Comparison of ENCODE assay signal across 8 mouse cellular contexts in genomic region chr10:122008731-122009391, GRCm38 (mm10). TPM values are rescaled to one million over a fixed set of nuclear protein-coding genes. Genes with fewer than 3 reads are reported as not detected.
DNase-seq lines count a peak whose midpoint lies in the region; ATAC-seq and TF ChIP-seq lines count a peak whose summit lies in the region.

No protein-coding gene starts in this region.

- H3K36me3 ChIP-seq in heart, adult 2 months (ENCODE audit: control insufficient read depth, insufficient read depth, low read length), result no peaks in the 10 kb centered on the region
- no peaks in the 10 kb centered on the region for H3K36me3 ChIP-seq in intestine, embryonic 15.5 days
- H3K36me3 ChIP-seq in lung, embryonic 16.5 days (ENCODE audit: control insufficient read depth, insufficient read depth, low read length), result no peaks in the 10 kb centered on the region

- no peaks in the 10 kb centered on the region for H3K27me3 ChIP-seq in heart, adult 2 months (ENCODE audit: control insufficient read depth, insufficient read depth, low read length)
- H3K27me3 ChIP-seq in intestine, embryonic 15.5 days (replicated peaks), result no peaks in the 10 kb centered on the region
- no peaks in the 10 kb centered on the region for H3K27me3 ChIP-seq in lung, embryonic 16.5 days (ENCODE audit: control insufficient read depth, insufficient read depth, low read depth, low read length)

- H3K79me2 ChIP-seq in heart, adult 2 months (replicated peaks; ENCODE audit: control insufficient read depth, insufficient read depth, low read length), result no peaks in the 10 kb centered on the region

- 25% methylated on average over 12 of the region's 12 CpGs for WGBS in heart, adult 2 months
- WGBS in intestine, embryonic 15.5 days, result 33% methylated on average over 12 of the region's 12 CpGs
- WGBS in lung, embryonic 16.5 days, result 14% methylated on average over 12 of the region's 12 CpGs

- peak overlapping the region; percentile 51 for H3K27ac ChIP-seq in heart, adult 2 months
- peak overlapping the region; percentile 28; the same call in 1 of the 2 replicates for H3K27ac ChIP-seq in intestine, embryonic 15.5 days
- H3K27ac ChIP-seq in lung, embryonic 16.5 days (ENCODE audit: low read length), result peak overlapping the region; percentile 85

- intact Hi-C loops in heart, adult 2 months (cut with DNase I), result loop anchor here (5.0 kb wide), 1 partner anchor 37 kb away; no protein-coding TSS in a partner anchor

- peak; percentile 50 for ATAC-seq in intestine, embryonic 15.5 days
- ATAC-seq in lung, embryonic 16.5 days (ENCODE audit: low read depth), result peak; percentile 77
- ATAC-seq in monocyte, adult 5-6 weeks (replicated peaks; ENCODE audit: insufficient number of reproducible peaks, low FRiP score, low TSS enrichment, poor library complexity, severe bottlenecking), result no peak

- peak; percentile 7 to 10 for DNase-seq in spleen, postnatal 36 days (ENCODE audit: low spot score in 2 of 2)
- DNase-seq in spleen, adult 18-20 months, result no peak
- peak; percentile 26 for DNase-seq in heart, adult 2 months
- DNase-seq in urinary bladder, adult 18-20 months (ENCODE audit: low spot score in 2 of 2), result no peak
- DNase-seq in layer of hippocampus, adult 11-12 months (ENCODE audit: low spot score), result no peak

- peaks cover 4% of the 10 kb centered on the region for H3K4me1 ChIP-seq in heart, adult 2 months (ENCODE audit: control insufficient read depth, insufficient read depth, low read length)
- peaks cover 24% of the 10 kb centered on the region for H3K4me1 ChIP-seq in intestine, embryonic 15.5 days (replicated peaks)
- peaks cover 43% of the 10 kb centered on the region for H3K4me1 ChIP-seq in lung, embryonic 16.5 days (replicated peaks; ENCODE audit: control insufficient read depth, insufficient read depth, low read length)

- no peak for TF ChIP-seq POLR2A in heart, adult 2 months (IDR thresholded peaks at IDR 0.05; ENCODE audit: insufficient read depth, low read depth, low read length)

- TF ChIP-seq CTCF in heart, adult 2 months (IDR thresholded peaks at IDR 0.05), result no peak

- H3K4me2 ChIP-seq in intestine, embryonic 15.5 days (replicated peaks), result peak overlapping the region; percentile 28; the same call in 1 of the 2 replicates
- peak overlapping the region; percentile 21 for H3K4me2 ChIP-seq in lung, embryonic 16.5 days (ENCODE audit: low read depth, low read length)

- no peak overlapping the region for H3K4me3 ChIP-seq in heart, adult 2 months
- no peak overlapping the region for H3K4me3 ChIP-seq in intestine, embryonic 15.5 days (replicated peaks)
- no peak overlapping the region for H3K4me3 ChIP-seq in lung, embryonic 16.5 days (ENCODE audit: low read length)

- H3K9ac ChIP-seq in heart, adult 2 months (ENCODE audit: low read depth, low read length), result no peak overlapping the region
- H3K9ac ChIP-seq in intestine, embryonic 15.5 days, result no peak overlapping the region
- H3K9ac ChIP-seq in lung, embryonic 16.5 days (ENCODE audit: low read length), result 0 out of 2 replicates have a peak overlapping the region, but pooled peaks have one; percentile 9

- TF ChIP-seq EP300 in heart, adult 2 months (IDR thresholded peaks at IDR 0.05; ENCODE audit: insufficient read depth, low read depth, low read length), result 0 out of 2 replicates have a peak, but pooled peaks have one; percentile 12

- no peaks in the 10 kb centered on the region for H3K9me3 ChIP-seq in intestine, embryonic 15.5 days
- no peaks in the 10 kb centered on the region for H3K9me3 ChIP-seq in lung, embryonic 16.5 days (ENCODE audit: control insufficient read depth, low read length)

RNA-seq across cellular contexts. Expression of gene Srgap1, which starts 38.3 kb away (rescaled TPM):
- 1 to 10 TPM; 1.1 to 2.1 TPM for total RNA-seq in heart, adult 2 months (2021)
- polyA plus RNA-seq in heart, adult 2 months (2012; rRNA removed), result 1.3 and 1.9 TPM in 2 replicates
- polyA plus RNA-seq in intestine, embryonic 15.5 days (2015; fragmentation: Nextera tagmentation; extraction: Ambion mirVana), result 7.4 and 7.7 TPM in 2 replicates
- 8.0 and 8.6 TPM in 2 replicates for polyA plus RNA-seq in lung, embryonic 16.5 days (2015; fragmentation: Nextera tagmentation; extraction: Ambion mirVana)
- 0.10 TPM in 1 of 3 replicates, not detected in the others for total RNA-seq in monocyte, adult 5-6 weeks (2017)

Comparison
In these comparisons a context has a peak if more than half of its experiments do, and no peak if none do; other contexts are left out.
1. DNase-seq: peak in spleen, postnatal 36 days (2 of 2) and heart, adult 2 months (2 of 2); none in spleen, adult 18-20 months (0 of 2), urinary bladder, adult 18-20 months (0 of 2) and layer of hippocampus, adult 11-12 months (single experiment).
2. H3K27ac ChIP-seq: peak in every context shown above with its lines; median percentile 85 in lung, embryonic 16.5 days; 51 in heart, adult 2 months; 28 in intestine, embryonic 15.5 days.